Mouse (Mus musculus): ENCODE data around the gene Acot12. TPM values are rescaled to one million over a fixed set of nuclear protein-coding genes. Genes with fewer than 3 reads are reported as not detected.
"Not testable (repeated sequence)": the region's sequence is repeated elsewhere in the genome, so short reads cannot be mapped to it uniquely, and the experiment has no call there.

Gene Acot12
- polyA plus RNA-seq, 1 experiment from 2014 or later: 0.34 TPM

DNA sequence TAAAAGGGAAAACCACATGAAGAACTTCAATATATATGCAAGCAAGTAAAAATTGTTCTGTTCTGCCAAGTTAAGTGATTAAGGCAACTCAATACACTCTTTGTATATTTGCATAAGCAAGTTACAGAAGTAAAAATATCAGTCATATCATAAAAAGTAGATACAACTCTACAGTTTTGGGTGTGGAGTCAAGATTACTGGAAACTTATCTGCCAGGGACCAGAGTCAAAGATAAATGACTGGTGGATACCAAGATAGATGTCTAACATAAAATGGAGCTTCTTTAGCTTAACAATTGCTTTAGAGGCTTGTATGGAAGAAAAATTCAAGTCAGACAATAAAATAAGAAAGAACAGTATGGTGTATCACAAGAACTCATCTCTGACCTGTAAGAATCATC lies 13.4 kb downstream of the Acot12 start:
- H3K27ac ChIP-seq (ENCODE audit: low read length): no peak overlapping the region
- no peak overlapping the region for H3K9ac ChIP-seq (ENCODE audit: low read length)
- H3K4me2 ChIP-seq (ENCODE audit: low read depth, low read length): no peak overlapping the region
- no peaks in the 10 kb centered on the region for H3K4me1 ChIP-seq (ENCODE audit: control insufficient read depth, insufficient read depth, low read length)
- no peak for ATAC-seq (ENCODE audit: insufficient read depth, low FRiP score)
- H3K27me3 ChIP-seq (ENCODE audit: control insufficient read depth, insufficient read depth, low read length): no peaks in the 10 kb centered on the region
- no peaks in the 10 kb centered on the region for H3K36me3 ChIP-seq (ENCODE audit: control insufficient read depth, insufficient read depth, low read length)
- H3K9me3 ChIP-seq (replicated peaks; ENCODE audit: control insufficient read depth, low read length): no peaks in the 10 kb centered on the region
- no peak overlapping the region for H3K4me3 ChIP-seq (replicated peaks; ENCODE audit: low read length)

DNA sequence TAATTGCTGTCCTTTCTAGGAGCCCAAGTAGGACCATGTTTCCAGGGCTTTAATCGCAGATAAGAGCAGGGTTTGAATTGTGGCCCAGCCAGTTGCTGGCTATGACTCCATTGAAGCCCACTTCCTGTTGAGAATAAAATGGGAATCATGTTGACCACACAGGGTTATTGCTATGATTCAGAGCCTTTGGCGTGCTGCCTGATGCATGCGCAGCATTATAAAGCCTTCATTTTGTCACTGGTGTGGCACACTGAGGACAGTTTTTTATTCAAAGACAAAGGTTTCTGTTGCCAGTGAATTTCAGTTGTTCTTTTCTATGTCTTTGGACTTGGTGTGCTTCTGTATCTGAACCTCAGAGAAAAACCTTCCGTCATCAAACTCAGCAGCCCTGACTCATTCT lies 14.9 kb downstream of the Acot12 start:
- WGBS: 88% methylated on average over 4 of the region's 4 CpGs
- Histone ChIP-seq H3K27ac (ENCODE audit: low read length) (no peak overlapping the region), H3K9me3 (replicated peaks; ENCODE audit: control insufficient read depth, low read length) (no peaks in the 10 kb centered on the region), H3K4me3 (replicated peaks; ENCODE audit: low read length) (no peak overlapping the region), H3K4me2 (ENCODE audit: low read depth, low read length) (no peak overlapping the region), H3K9ac (ENCODE audit: low read length) (no peak overlapping the region), H3K4me1 (ENCODE audit: control insufficient read depth, insufficient read depth, low read length) (no peaks in the 10 kb centered on the region), H3K36me3 (ENCODE audit: control insufficient read depth, insufficient read depth, low read length) (no peaks in the 10 kb centered on the region), H3K27me3 (ENCODE audit: control insufficient read depth, insufficient read depth, low read length) (no peaks in the 10 kb centered on the region)
- ATAC-seq (ENCODE audit: insufficient read depth, low FRiP score): no peak

DNA sequence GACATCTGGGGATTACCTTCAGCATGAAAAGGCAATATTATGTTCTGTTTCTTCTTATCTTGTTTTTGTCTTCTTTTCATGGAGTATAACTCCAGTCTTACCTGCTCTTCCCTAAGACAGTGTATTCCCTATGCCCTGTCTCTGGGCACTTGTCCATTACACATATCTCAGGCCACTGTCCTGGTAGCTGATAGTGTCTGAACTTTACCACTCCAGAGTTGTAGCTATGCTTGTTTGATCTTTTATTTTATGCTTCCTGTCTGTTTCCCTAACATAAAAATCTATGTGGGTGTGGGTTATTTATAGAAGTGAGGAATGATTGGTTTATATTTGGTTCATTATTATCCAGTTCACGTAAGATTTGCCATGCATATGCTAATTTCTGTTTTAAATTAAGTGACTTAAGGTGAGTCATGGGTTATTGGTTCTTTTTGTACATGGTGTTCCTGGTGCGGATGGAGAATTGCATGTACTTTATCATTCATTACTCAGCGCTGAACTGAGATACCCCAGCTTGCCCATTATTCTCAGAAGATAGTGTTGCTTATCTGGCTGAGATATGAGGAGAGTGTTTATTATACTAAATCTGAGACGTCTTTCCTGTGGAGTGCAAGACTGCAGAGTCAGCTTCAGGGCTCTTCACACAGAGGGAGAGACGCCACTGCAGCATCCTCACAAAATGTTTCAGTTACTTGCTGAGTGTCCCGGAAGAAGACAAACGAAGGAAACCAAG lies 17.2 kb downstream of the Acot12 start:
- H3K9ac ChIP-seq (ENCODE audit: low read length): no peak overlapping the region
- H3K36me3 ChIP-seq (ENCODE audit: control insufficient read depth, insufficient read depth, low read length): no peaks in the 10 kb centered on the region
- H3K4me2 ChIP-seq (ENCODE audit: low read depth, low read length): no peak overlapping the region
- H3K4me1 ChIP-seq (ENCODE audit: control insufficient read depth, insufficient read depth, low read length): no peaks in the 10 kb centered on the region
- no peaks in the 10 kb centered on the region for H3K27me3 ChIP-seq (ENCODE audit: control insufficient read depth, insufficient read depth, low read length)
- ATAC-seq (ENCODE audit: insufficient read depth, low FRiP score): no peak
- no peak overlapping the region for H3K4me3 ChIP-seq (replicated peaks; ENCODE audit: low read length)
- 54% methylated on average over 7 of the region's 7 CpGs for WGBS
- no peaks in the 10 kb centered on the region for H3K9me3 ChIP-seq (replicated peaks; ENCODE audit: control insufficient read depth, low read length)
- H3K27ac ChIP-seq (ENCODE audit: low read length): no peak overlapping the region

DNA sequence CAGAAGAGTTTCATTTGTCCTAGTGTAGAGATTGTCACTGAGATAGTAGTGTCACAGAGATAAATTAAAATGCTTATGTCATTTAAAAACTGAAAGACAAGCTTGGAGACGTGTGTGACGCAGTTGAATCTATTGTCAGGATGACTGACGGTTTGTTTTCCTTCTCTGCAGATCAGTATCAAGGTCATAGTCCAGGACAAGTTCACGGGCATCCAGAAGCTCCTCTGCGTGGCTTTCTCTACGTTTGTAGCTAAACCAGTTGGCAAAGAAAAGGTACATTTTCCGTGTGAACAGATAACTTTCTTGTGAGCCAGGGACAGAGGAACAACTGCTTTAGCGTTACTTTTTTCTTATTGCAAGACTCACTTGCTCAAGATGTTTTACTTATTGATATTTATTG lies 18.5 kb downstream of the Acot12 start:
- no peak for ATAC-seq (ENCODE audit: insufficient read depth, low FRiP score)
- no peaks in the 10 kb centered on the region for H3K27me3 ChIP-seq (ENCODE audit: control insufficient read depth, insufficient read depth, low read length)
- H3K36me3 ChIP-seq (ENCODE audit: control insufficient read depth, insufficient read depth, low read length): no peaks in the 10 kb centered on the region
- no peak overlapping the region for H3K9ac ChIP-seq (ENCODE audit: low read length)
- H3K27ac ChIP-seq (ENCODE audit: low read length): no peak overlapping the region
- no peak overlapping the region for H3K4me3 ChIP-seq (replicated peaks; ENCODE audit: low read length)
- no peak overlapping the region for H3K4me2 ChIP-seq (ENCODE audit: low read depth, low read length)
- no peaks in the 10 kb centered on the region for H3K4me1 ChIP-seq (ENCODE audit: control insufficient read depth, insufficient read depth, low read length)
- 51% methylated on average over 8 of the region's 8 CpGs for WGBS
- H3K9me3 ChIP-seq (replicated peaks; ENCODE audit: control insufficient read depth, low read length): no peaks in the 10 kb centered on the region

DNA sequence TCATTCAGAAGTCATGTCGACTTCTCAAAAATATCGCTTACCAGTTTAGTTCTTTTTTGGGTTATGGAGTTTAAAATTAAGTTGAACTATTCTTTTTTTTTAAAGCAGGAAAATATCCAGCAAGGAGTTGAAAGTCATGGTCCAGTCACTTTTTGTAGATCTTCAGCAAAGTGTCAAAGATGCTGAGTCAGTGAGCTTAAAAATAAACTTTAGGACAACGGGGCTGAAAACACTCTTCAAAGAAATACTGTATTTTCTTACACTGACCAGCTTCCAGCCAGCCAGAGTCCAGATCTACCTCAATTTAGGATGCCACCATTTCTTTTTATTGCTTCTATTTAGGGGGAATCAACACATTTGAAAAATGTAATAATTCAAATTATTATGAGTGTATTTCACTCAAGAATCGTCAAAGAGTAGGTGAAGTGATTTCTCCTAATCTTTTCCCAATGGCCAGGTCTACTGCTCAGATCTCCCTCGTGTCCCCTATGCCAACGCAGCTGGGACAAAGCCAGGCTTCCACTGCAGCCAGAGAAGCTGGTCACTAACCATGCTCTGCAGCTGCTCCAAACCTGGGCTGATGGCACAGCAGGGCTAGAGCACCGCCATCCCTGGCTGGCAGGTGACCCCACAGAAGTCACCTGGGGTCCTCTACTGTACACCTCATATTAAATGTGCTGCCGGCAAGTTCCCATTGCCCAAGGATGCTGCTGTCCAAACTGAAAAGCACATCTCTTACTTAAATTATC lies 19.2 kb downstream of the Acot12 start:
- no peak overlapping the region for H3K4me2 ChIP-seq (ENCODE audit: low read depth, low read length)
- ATAC-seq (ENCODE audit: insufficient read depth, low FRiP score): no peak
- H3K4me1 ChIP-seq (ENCODE audit: control insufficient read depth, insufficient read depth, low read length): no peaks in the 10 kb centered on the region
- H3K4me3 ChIP-seq (replicated peaks; ENCODE audit: low read length): no peak overlapping the region
- no peaks in the 10 kb centered on the region for H3K27me3 ChIP-seq (ENCODE audit: control insufficient read depth, insufficient read depth, low read length)
- H3K36me3 ChIP-seq (ENCODE audit: control insufficient read depth, insufficient read depth, low read length): no peaks in the 10 kb centered on the region
- H3K27ac ChIP-seq (ENCODE audit: low read length): no peak overlapping the region
- WGBS: 88% methylated on average over 8 of the region's 8 CpGs
- no peak overlapping the region for H3K9ac ChIP-seq (ENCODE audit: low read length)
- H3K9me3 ChIP-seq (replicated peaks; ENCODE audit: control insufficient read depth, low read length): no peaks in the 10 kb centered on the region

DNA sequence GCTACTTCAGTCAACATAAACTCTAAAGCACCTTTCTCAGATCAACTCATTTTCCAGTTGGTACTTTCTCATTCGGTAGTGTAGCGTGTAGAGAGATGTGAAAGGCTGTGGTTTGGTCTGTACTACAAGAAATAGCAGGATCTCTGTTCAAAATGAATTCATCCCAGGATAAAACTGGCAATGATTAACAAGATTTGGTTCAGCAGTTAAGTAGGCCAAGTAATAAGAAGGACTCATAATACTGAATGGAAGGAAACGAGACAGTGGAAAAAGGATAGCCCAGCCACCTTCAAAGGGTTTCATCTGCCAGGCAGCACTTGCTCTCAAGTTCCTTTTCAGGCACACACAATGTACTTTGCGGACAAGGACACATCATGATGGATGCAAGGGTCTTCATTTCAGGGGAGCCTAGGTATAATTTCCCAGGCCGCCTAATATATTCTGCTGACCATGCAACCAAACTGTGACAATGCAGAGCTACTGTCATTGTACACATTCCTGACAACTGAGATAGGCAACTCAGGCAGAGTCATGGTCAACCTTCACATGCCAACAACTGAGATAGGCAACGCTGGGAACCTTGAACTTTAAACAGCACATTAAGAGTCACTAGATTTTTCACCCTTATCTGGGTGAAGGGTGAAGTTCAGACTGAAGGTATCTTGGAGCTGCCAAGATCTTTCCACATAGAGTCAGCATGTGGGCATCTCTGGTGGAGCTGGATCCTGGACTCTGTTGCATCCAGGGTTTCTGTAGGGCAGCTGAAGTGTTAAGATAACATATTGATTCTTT lies 20.5 kb downstream of the Acot12 start:
- Histone ChIP-seq H3K27me3 (ENCODE audit: control insufficient read depth, insufficient read depth, low read length) (no peaks in the 10 kb centered on the region), H3K4me3 (replicated peaks; ENCODE audit: low read length) (no peak overlapping the region), H3K27ac (ENCODE audit: low read length) (no peak overlapping the region), H3K9me3 (replicated peaks; ENCODE audit: control insufficient read depth, low read length) (no peaks in the 10 kb centered on the region), H3K4me2 (ENCODE audit: low read depth, low read length) (no peak overlapping the region), H3K9ac (ENCODE audit: low read length) (no peak overlapping the region), H3K4me1 (ENCODE audit: control insufficient read depth, insufficient read depth, low read length) (no peaks in the 10 kb centered on the region), H3K36me3 (ENCODE audit: control insufficient read depth, insufficient read depth, low read length) (no peaks in the 10 kb centered on the region)
- WGBS: 85% methylated on average over 6 of the region's 6 CpGs
- ATAC-seq (ENCODE audit: insufficient read depth, low FRiP score): no peak

DNA sequence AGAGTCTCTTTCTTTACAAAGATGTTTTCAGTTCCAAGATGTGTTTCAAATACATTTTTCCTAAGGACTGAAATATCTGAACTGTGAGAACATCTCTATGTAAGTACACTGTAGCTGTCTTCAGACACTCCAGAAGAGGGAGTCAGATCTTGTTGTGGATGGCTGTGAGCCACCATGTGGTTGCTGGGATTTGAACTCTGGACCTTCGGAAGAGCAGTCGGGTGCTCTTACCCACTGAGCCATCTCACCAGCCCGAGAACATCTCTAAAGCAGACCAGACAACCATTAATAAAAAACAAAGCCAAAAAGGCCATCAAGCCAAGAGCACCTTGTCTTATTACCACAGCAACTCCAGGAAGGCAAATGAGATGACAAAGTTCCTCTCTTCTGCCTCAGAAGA lies 22.3 kb downstream of the Acot12 start:
- 94% methylated on average over 3 of the region's 3 CpGs for WGBS
- not testable (repeated sequence) for H3K4me2 ChIP-seq (ENCODE audit: low read depth, low read length); H3K27ac ChIP-seq (ENCODE audit: low read length)

DNA sequence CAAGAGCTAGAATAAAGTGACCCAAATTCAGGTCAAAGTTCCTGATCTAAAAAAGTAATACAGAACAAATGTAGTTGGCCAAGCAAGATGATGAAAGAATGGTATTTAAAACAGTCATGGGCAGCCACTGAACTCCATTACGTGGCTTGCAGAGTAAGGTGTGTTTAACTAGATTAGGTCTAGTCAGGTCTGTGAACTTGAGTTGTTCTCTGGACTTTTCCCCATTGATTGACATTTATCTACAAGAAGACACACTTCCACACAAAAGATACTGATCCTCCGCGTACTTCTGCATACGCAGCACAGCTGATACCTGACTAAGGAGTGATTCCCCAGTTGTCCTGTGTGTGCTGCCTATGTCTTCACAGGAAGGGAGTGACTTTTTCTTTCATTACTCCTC lies 24.3 kb downstream of the Acot12 start:
- Histone ChIP-seq H3K36me3 (ENCODE audit: control insufficient read depth, insufficient read depth, low read length) (no peaks in the 10 kb centered on the region), H3K27ac (ENCODE audit: low read length) (no peak overlapping the region), H3K4me2 (ENCODE audit: low read depth, low read length) (no peak overlapping the region), H3K9me3 (replicated peaks; ENCODE audit: control insufficient read depth, low read length) (no peaks in the 10 kb centered on the region), H3K4me1 (ENCODE audit: control insufficient read depth, insufficient read depth, low read length) (no peaks in the 10 kb centered on the region), H3K4me3 (replicated peaks; ENCODE audit: low read length) (no peak overlapping the region), H3K9ac (ENCODE audit: low read length) (no peak overlapping the region), H3K27me3 (ENCODE audit: control insufficient read depth, insufficient read depth, low read length) (no peaks in the 10 kb centered on the region)
- 84% methylated on average over 4 of the region's 4 CpGs for WGBS
- no peak for ATAC-seq (ENCODE audit: insufficient read depth, low FRiP score)

More for the DNA sequence above, 22.3 kb downstream of the Acot12 start:
- H3K4me3 ChIP-seq (replicated peaks; ENCODE audit: low read length); ATAC-seq (ENCODE audit: insufficient read depth, low FRiP score); H3K9me3 ChIP-seq (replicated peaks; ENCODE audit: control insufficient read depth, low read length); H3K9ac ChIP-seq (ENCODE audit: low read length); H3K4me1 ChIP-seq (ENCODE audit: control insufficient read depth, insufficient read depth, low read length); H3K27me3 ChIP-seq (ENCODE audit: control insufficient read depth, insufficient read depth, low read length); H3K36me3 ChIP-seq (ENCODE audit: control insufficient read depth, insufficient read depth, low read length): not testable (repeated sequence)
